ENCODE assay signal across 8 mouse cellular contexts in genomic region chr14:27187025-27187424, GRCm38 (mm10).
DNase-seq lines count a peak whose midpoint lies in the region; ATAC-seq and TF ChIP-seq lines count a peak whose summit lies in the region.

No protein-coding gene starts in this region.

- H3K27ac ChIP-seq in ES-E14 (ENCODE audit: insufficient read depth, low read depth, low read length, poor library complexity, severe bottlenecking), result no peak overlapping the region
- no peak overlapping the region for H3K27ac ChIP-seq in hindbrain, postnatal 0 days

- no peak overlapping the region for H3K4me3 ChIP-seq in ES-E14 (ENCODE audit: insufficient read depth in 1 of 2, low read depth in 1 of 2, low read length in 2 of 2, poor library complexity in 1 of 2, severe bottlenecking in 1 of 2)
- no peak overlapping the region for H3K4me3 ChIP-seq in hindbrain, postnatal 0 days (ENCODE audit: low read length)

- peak; percentile 95 for ATAC-seq in frontal cortex, adult (ENCODE audit: low TSS enrichment)
- ATAC-seq in hindbrain, postnatal 0 days, result peak; percentile 90
- peak; percentile 93 for ATAC-seq in megakaryocyte, adult 5-6 weeks (ENCODE audit: poor library complexity, severe bottlenecking)

- peaks cover 0 to 11% of the 10 kb centered on the region in 2 experiments; a peak in 1 of 4 replicates for H3K4me1 ChIP-seq in ES-E14 (ENCODE audit: control insufficient read depth in 2 of 2, insufficient read depth in 2 of 2, low read length in 2 of 2, poor library complexity in 1 of 2)
- H3K4me1 ChIP-seq in hindbrain, postnatal 0 days (ENCODE audit: insufficient read depth, low read length), result 0 out of 2 replicates have a peak, but pooled peaks cover 3% of the 10 kb centered on the region

- H3K36me3 ChIP-seq in ES-E14 (ENCODE audit: control insufficient read depth, insufficient read depth, low read length, poor library complexity, severe bottlenecking), result no peaks in the 10 kb centered on the region
- H3K36me3 ChIP-seq in hindbrain, postnatal 0 days (ENCODE audit: insufficient read depth, low read length), result no peaks in the 10 kb centered on the region

- peak; percentile 96 for TF ChIP-seq CTCF in hindbrain, postnatal 0 days (IDR thresholded peaks at IDR 0.05; ENCODE audit: low read depth)

- no peak overlapping the region for H3K4me2 ChIP-seq in hindbrain, postnatal 0 days (ENCODE audit: low read depth, low read length)

- in situ Hi-C loops in ES-E14 (cut with MboI; ENCODE audit: low sequenced_read_pairs in 2 of 2, unreplicated experiment in 2 of 2), result loop anchor here (5.0 to 25.0 kb wide), 3 partner anchors 218 to 550 kb away; no protein-coding TSS in a partner anchor

- no peak overlapping the region for H3K9ac ChIP-seq in ES-E14 (ENCODE audit: insufficient read depth, low read depth, low read length, poor library complexity, severe bottlenecking)
- H3K9ac ChIP-seq in hindbrain, postnatal 0 days (replicated peaks; ENCODE audit: low read length), result no peak overlapping the region

- no peaks in the 10 kb centered on the region for H3K27me3 ChIP-seq in hindbrain, postnatal 0 days (ENCODE audit: insufficient read depth, low read length)

- no peaks in the 10 kb centered on the region for H3K9me3 ChIP-seq in ES-E14 (ENCODE audit: control insufficient read depth, insufficient read depth, low read depth, low read length)
- no peaks in the 10 kb centered on the region for H3K9me3 ChIP-seq in hindbrain, postnatal 0 days (ENCODE audit: low read length)

- peak; percentile 57 for DNase-seq in ES-E14 (ENCODE audit: low read depth, low spot score)
- peak; percentile 77 for DNase-seq in cerebellum, adult 11 months
- DNase-seq in hindbrain, postnatal 0 days (ENCODE audit: low spot score), result peak; percentile 83
- peak; percentile 80 to 88 for DNase-seq in left cerebral cortex, adult 18-20 months (ENCODE audit: low spot score in 2 of 2)
- DNase-seq in right cerebral cortex, adult 2 months (ENCODE audit: low spot score in 2 of 2), result peak; percentile 88 to 89
- DNase-seq in urinary bladder, adult 2 months (ENCODE audit: low spot score), result peak; percentile 58

- WGBS in hindbrain, postnatal 0 days, result 8% methylated on average over 4 of the region's 4 CpGs

TF ChIP-seq in ES-E14, 5 proteins besides CTCF, POLR2A, EP300 and RAD21:
- no peak for TF ChIP-seq HCFC1 (IDR thresholded peaks at IDR 0.05; ENCODE audit: borderline replicate concordance, insufficient read depth, low read length)
- no peak for TF ChIP-seq MAFK (IDR thresholded peaks at IDR 0.05; ENCODE audit: insufficient read depth, low read depth, low read length)
- no peak for TF ChIP-seq ZNF384 (IDR thresholded peaks at IDR 0.05; ENCODE audit: low read depth, low read length)
- no peak for TF ChIP-seq CHD2 (IDR thresholded peaks at IDR 0.05; ENCODE audit: low read depth, low read length)
- peak; percentile 85 for TF ChIP-seq ZC3H11A (IDR thresholded peaks at IDR 0.05; ENCODE audit: borderline replicate concordance, low read depth, low read length)
